Mouse (Mus musculus): Measurements from ENCODE around the gene Cpa1. TPM values are rescaled to one million over a fixed set of nuclear protein-coding genes. Genes with fewer than 3 reads are reported as not detected.

Cpa1 gene
- polyA plus RNA-seq, 1 experiment from 2014 or later, result 0.34 TPM

DNA sequence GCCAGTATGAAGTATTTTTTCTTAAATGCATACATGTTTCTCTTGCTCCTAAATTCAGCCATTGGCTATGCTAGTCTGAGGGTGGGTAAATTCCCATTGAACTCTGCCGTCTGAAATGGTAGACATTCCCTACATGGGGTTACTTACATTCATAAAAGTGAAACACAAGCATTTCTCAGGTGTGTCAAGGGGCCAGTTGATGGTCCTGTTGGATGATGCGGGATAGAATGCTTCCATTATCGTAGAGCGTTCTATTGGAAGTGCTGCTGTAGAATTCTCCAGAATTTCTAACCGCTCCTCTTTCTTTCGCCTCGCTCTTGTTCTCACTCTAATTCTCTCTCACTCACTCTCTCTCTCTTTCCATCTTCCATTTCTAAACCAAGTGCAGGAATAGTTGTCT, 28.3 kb upstream of the Cpa1 start, which contains the start of gene Cpa5:
TSS of gene Cpa5 (plus strand) at position 301 of the 400 bp plus-strand sequence.
- H3K27me3 ChIP-seq, result no peaks in the 10 kb centered on the region
- H3K9ac ChIP-seq, result no peak within 1 kb of the TSS
- H3K4me2 ChIP-seq, result no peak within 1 kb of the TSS
- H3K36me3 ChIP-seq, result no peaks in the 10 kb centered on the region
- H3K27ac ChIP-seq, result no peak within 1 kb of the TSS
- H3K4me3 ChIP-seq, result no peak within 1 kb of the TSS
- WGBS, result 90% methylated on average over 7 of the region's 7 CpGs
- no peaks in the 10 kb centered on the region for H3K9me3 ChIP-seq
- peaks cover 24% of the 10 kb centered on the region for H3K4me1 ChIP-seq
- no peak for ATAC-seq (ENCODE audit: insufficient number of reproducible peaks, insufficient read depth, low FRiP score, low TSS enrichment, low read depth)

DNA sequence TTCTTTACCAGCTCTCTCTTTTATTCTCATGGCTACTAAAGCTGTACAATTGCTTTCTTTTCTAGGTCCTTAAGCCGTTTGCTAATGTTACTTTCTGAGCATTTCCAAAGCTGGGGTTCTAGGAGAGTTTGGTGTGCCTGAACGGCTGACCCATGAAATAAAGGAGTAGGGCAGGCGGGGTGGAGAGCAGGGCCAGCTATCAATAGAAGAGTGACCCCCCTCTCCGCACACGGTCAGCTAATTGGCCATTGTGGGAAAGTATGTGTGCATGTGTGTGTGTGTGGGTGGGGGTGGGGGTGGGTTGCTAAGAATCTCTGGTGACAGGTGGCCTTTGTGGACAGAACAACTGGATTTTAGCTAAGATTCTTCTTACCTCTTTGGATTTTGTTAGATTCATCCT, 27.8 kb upstream of the Cpa1 start:
- no peaks in the 10 kb centered on the region for H3K27me3 ChIP-seq
- WGBS, result 75% methylated on average over 5 of the region's 5 CpGs
- no peak for ATAC-seq (ENCODE audit: insufficient number of reproducible peaks, insufficient read depth, low FRiP score, low TSS enrichment, low read depth)
- H3K4me1 ChIP-seq, result peaks cover 28% of the 10 kb centered on the region
- H3K9ac ChIP-seq, result no peak overlapping the region
- no peak overlapping the region for H3K4me2 ChIP-seq
- H3K36me3 ChIP-seq, result no peaks in the 10 kb centered on the region
- no peak overlapping the region for H3K27ac ChIP-seq
- H3K9me3 ChIP-seq, result no peaks in the 10 kb centered on the region
- no peak overlapping the region for H3K4me3 ChIP-seq

DNA sequence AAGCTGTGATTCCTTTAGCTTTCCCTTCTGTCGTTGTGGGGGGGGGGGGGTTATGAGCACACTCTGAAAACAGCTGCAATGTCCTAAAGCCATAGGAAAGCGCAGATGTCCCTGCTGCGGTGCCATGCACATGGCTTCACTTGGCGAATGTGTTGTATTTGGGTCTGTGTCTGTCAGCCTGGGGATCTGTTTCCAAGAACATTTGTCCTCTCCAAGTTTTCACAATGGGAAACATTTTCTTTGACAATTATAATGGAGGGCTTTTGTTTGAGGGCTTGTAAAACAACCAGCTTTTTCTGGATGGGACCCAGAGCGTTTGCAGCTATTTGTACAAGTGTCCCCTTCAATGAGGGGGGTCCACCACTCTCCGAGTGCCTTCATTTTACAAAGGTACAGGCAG, 24.8 kb upstream of the Cpa1 start:
- no peaks in the 10 kb centered on the region for H3K9me3 ChIP-seq
- H3K27me3 ChIP-seq, result no peaks in the 10 kb centered on the region
- peak overlapping the region; percentile 95 for H3K27ac ChIP-seq
- ATAC-seq (ENCODE audit: insufficient number of reproducible peaks, insufficient read depth, low FRiP score, low TSS enrichment, low read depth), result no peak
- WGBS, result 69% methylated on average over 6 of the region's 6 CpGs
- no peaks in the 10 kb centered on the region for H3K36me3 ChIP-seq
- no peak overlapping the region for H3K4me3 ChIP-seq
- H3K4me1 ChIP-seq, result peaks cover 52% of the 10 kb centered on the region
- no peak overlapping the region for H3K4me2 ChIP-seq
- H3K9ac ChIP-seq, result no peak overlapping the region

DNA sequence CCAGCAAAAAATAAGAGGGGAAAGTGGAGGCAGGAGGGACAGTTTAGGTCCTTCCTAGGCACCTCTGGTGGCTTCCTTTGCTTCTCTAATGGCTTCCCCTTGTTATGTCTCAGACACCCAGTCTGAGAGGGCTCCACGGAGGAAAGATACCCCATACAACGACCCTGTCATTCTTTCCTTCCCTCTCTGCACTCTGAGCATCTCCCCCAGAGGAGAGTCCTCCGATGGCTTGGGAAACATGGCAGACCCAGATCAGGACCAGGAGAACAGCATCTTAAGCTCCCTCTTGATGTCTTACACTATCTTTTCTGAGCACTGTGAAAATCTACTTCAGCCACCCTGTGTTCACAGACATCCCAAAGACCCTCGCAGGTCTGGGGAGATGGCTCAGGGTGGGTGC, 23.3 kb upstream of the Cpa1 start:
- peaks cover 60% of the 10 kb centered on the region for H3K4me1 ChIP-seq
- peak overlapping the region; percentile 57; the same call in 1 of the 2 replicates for H3K4me2 ChIP-seq
- no peak overlapping the region for H3K9ac ChIP-seq
- H3K9me3 ChIP-seq, result no peaks in the 10 kb centered on the region
- H3K27ac ChIP-seq, result peak overlapping the region; percentile 95
- H3K27me3 ChIP-seq, result no peaks in the 10 kb centered on the region
- no peaks in the 10 kb centered on the region for H3K36me3 ChIP-seq
- no peak for ATAC-seq (ENCODE audit: insufficient number of reproducible peaks, insufficient read depth, low FRiP score, low TSS enrichment, low read depth)
- WGBS, result 25% methylated on average over 4 of the region's 4 CpGs
- no peak overlapping the region for H3K4me3 ChIP-seq

DNA sequence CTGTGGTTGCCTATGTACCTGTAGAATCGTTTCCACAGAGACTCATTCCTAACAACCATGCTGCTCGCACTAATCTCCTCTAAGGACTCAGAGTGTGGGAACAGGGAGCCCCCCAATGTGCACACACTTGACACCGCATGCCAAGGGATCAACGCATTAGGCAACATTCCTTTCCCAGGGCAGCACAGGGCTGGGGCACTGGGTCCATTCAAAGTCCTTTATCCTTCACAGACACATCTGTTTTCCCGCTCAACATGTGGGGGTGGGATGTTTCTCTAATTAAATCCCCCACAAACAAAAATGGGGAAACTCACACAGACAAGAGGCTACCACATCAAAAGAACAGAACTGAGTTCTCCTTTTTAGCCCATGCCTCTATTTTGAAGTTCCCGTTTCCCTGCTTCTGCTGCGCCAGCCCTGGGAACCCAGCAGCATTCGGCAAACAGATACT, 22.5 kb upstream of the Cpa1 start:
- no peaks in the 10 kb centered on the region for H3K36me3 ChIP-seq
- no peak overlapping the region for H3K4me3 ChIP-seq
- no peaks in the 10 kb centered on the region for H3K27me3 ChIP-seq
- peak overlapping the region; percentile 57 for H3K4me2 ChIP-seq
- H3K9me3 ChIP-seq, result no peaks in the 10 kb centered on the region
- H3K4me1 ChIP-seq, result peaks cover 60% of the 10 kb centered on the region
- H3K27ac ChIP-seq, result peak overlapping the region; percentile 95
- 0 out of 2 replicates have a peak overlapping the region, but pooled peaks have one; percentile 46 for H3K9ac ChIP-seq
- WGBS, result 2% methylated on average over 8 of the region's 8 CpGs
- ATAC-seq (ENCODE audit: insufficient number of reproducible peaks, insufficient read depth, low FRiP score, low TSS enrichment, low read depth), result no peak

DNA sequence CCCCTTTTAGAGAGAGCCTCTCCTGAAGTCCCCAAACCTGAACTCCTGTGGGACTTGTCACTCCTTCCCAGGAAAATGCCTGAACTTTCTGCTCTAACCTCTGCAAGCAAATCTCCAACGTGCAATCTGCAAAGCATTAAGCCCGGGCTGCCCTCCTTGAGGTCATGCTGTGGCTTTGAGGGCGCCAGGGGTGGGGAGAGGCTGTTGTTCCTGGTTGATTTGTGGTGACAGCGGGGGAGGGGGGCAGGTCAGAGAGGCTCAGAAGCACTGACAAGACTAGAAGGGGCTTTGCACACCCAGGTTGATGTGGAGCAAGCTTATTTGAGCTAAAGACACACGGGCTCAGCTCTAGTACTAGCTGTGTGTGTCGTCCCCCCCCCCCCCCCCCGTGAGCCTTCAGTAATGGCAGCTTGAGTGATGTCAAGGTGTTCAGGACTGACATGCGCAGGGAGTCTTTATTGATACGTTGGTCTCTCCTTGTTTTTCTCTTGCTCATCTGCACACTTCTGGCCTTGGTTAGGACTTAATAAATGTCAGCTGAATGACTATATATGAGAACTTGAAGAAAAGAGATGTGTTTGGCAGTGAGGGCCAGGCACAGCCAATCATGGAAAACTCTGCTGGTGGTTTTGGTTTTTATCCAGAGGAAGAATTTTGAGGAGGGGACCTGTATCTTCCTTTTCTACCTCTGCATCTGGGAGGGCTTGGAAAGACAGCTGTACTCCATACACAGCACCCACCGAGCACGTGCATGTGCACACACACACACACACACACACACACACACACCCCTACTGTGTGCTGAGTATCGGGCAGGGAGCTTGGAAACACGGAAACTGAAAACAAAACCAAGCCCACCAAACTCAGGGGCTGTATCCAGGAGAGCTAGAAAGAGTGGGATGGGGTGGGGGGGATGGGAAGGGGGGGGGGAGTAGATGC, 21.7 kb upstream of the Cpa1 start:
- peak overlapping the region; percentile 95 for H3K27ac ChIP-seq
- peak; percentile 53 for ATAC-seq (ENCODE audit: insufficient number of reproducible peaks, insufficient read depth, low FRiP score, low TSS enrichment, low read depth)
- peak overlapping the region; percentile 26 for H3K4me3 ChIP-seq
- H3K4me1 ChIP-seq, result peaks cover 60% of the 10 kb centered on the region
- H3K36me3 ChIP-seq, result no peaks in the 10 kb centered on the region
- H3K9me3 ChIP-seq, result no peaks in the 10 kb centered on the region
- H3K27me3 ChIP-seq, result no peaks in the 10 kb centered on the region
- H3K9ac ChIP-seq, result peak overlapping the region; percentile 46; the same call in 1 of the 2 replicates
- WGBS, result 3% methylated on average over 13 of the region's 13 CpGs
- H3K4me2 ChIP-seq, result peak overlapping the region; percentile 57

DNA sequence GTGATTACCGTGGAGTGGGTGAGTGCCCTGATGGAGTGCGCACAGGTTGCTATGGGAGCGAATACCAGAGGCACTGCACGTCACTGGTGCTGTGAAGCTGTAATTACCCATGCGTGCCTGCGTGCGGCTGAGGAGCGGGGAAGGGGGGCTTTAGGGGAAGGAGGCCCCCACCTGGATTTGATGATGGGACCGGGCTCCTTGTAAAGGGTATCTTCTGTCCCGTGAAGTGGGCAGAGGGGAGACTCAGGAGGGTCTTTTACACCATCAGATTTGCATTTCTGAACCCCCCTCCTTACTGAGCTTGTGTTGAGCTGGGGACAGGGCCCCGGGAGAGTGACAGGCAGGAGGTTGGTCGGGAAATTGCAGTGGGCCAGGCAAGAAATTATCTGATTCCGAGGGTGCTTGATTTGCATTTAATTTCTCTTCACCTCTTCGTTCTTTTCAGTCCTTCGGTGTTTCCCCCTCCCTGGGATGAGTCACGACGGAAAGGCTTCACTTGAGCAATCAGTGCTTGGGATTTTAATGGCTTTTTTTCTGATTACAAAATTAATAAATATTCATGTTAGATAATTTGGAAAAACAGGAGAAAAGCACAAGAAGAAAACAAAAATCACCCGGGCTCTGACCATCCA, 20.9 kb upstream of the Cpa1 start:
- ATAC-seq (ENCODE audit: insufficient number of reproducible peaks, insufficient read depth, low FRiP score, low TSS enrichment, low read depth), result peak; percentile 61
- 3% methylated on average over 18 of the region's 18 CpGs for WGBS
- H3K36me3 ChIP-seq, result no peaks in the 10 kb centered on the region
- H3K27ac ChIP-seq, result peak overlapping the region; percentile 95
- peak overlapping the region; percentile 26 for H3K4me3 ChIP-seq
- peak overlapping the region; percentile 57 for H3K4me2 ChIP-seq
- no peaks in the 10 kb centered on the region for H3K9me3 ChIP-seq
- H3K9ac ChIP-seq, result peak overlapping the region; percentile 57
- no peaks in the 10 kb centered on the region for H3K27me3 ChIP-seq
- H3K4me1 ChIP-seq, result peaks cover 60% of the 10 kb centered on the region

DNA sequence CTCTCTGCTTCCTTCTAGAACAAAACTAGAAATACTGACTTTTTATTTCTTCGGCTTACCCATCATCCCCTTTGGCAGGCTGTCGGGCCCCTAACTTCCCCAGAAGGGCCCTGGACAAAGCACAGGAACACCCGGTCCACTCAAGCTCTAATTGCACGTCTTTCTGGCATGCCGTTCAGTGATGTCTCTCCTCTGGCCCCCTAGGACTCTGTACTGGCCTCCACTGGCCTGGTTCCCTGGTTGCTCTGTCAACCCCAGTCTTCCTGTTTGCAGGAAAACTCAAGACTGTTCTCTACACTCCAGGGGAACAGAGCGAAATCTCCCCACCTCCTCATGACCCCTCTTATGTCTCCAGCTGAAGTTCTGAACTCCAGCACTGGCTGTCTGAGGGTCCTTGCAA, 20.3 kb upstream of the Cpa1 start:
- no peaks in the 10 kb centered on the region for H3K27me3 ChIP-seq
- no peaks in the 10 kb centered on the region for H3K9me3 ChIP-seq
- H3K27ac ChIP-seq, result peak overlapping the region; percentile 95
- no peak overlapping the region for H3K4me3 ChIP-seq
- ATAC-seq (ENCODE audit: insufficient number of reproducible peaks, insufficient read depth, low FRiP score, low TSS enrichment, low read depth), result no peak
- H3K9ac ChIP-seq, result 0 out of 2 replicates have a peak overlapping the region, but pooled peaks have one; percentile 21
- no peak overlapping the region for H3K4me2 ChIP-seq
- H3K4me1 ChIP-seq, result peaks cover 60% of the 10 kb centered on the region
- H3K36me3 ChIP-seq, result no peaks in the 10 kb centered on the region
- 32% methylated on average over 6 of the region's 6 CpGs for WGBS

DNA sequence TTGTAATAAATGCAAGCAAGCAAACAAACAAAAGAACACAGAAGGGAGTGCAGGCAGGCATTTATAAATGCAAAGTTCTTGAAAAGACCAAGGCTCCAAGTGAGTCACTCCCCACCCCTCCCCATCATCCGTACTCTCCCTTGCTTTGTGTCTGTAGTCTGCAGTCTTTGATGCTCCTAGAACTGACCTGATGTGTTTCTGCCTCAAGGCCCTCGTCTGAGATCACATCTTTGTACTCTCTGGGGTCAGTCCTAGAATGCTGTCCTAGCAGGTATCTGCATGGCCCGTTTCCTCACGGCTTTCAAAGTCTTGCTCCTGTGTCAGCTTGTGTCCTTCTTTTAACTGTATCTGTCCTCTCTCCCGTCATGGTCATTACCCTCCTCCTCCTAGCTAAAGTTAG, 19.4 kb upstream of the Cpa1 start:
- H3K4me1 ChIP-seq, result peaks cover 53% of the 10 kb centered on the region
- H3K27ac ChIP-seq, result no peak overlapping the region; the same call in 1 of the 2 replicates
- 75% methylated on average over 5 of the region's 5 CpGs for WGBS

DNA sequence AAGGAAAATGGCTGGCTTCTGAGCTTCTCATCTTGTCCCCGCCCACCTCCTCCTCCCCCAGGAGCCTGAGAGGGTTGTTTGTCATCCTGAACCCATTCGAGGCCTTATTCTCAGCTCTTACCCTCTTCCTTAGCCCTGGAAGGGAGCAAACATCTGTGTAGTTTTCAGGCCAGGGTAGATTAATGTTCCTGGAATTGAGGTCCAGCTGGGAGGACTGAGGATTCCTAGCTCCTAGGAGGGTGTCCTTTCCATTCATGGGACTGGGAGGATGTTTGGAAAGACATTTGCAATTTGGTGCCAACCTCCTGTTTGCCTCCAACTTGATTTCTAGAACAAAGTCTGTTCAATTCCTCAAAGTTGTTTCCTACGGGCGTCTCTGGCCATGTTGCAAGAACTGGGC, 18.4 kb upstream of the Cpa1 start:
- ATAC-seq (ENCODE audit: insufficient number of reproducible peaks, insufficient read depth, low FRiP score, low TSS enrichment, low read depth), result no peak
- H3K9ac ChIP-seq, result no peak overlapping the region
- WGBS, result 83% methylated on average over 4 of the region's 4 CpGs
- no peaks in the 10 kb centered on the region for H3K9me3 ChIP-seq
- peaks cover 44% of the 10 kb centered on the region for H3K4me1 ChIP-seq
- 0 out of 2 replicates have a peak overlapping the region, but pooled peaks have one; percentile 51 for H3K27ac ChIP-seq
- no peaks in the 10 kb centered on the region for H3K27me3 ChIP-seq
- H3K4me2 ChIP-seq, result no peak overlapping the region
- H3K4me3 ChIP-seq, result no peak overlapping the region
- no peaks in the 10 kb centered on the region for H3K36me3 ChIP-seq

More for the DNA sequence above, 19.4 kb upstream of the Cpa1 start:
- H3K36me3 ChIP-seq, result no peaks in the 10 kb centered on the region
- H3K4me2 ChIP-seq, result no peak overlapping the region
- H3K9me3 ChIP-seq, result no peaks in the 10 kb centered on the region
- ATAC-seq (ENCODE audit: insufficient number of reproducible peaks, insufficient read depth, low FRiP score, low TSS enrichment, low read depth), result no peak
- H3K27me3 ChIP-seq, result no peaks in the 10 kb centered on the region
- no peak overlapping the region for H3K4me3 ChIP-seq
- no peak overlapping the region for H3K9ac ChIP-seq

DNA sequence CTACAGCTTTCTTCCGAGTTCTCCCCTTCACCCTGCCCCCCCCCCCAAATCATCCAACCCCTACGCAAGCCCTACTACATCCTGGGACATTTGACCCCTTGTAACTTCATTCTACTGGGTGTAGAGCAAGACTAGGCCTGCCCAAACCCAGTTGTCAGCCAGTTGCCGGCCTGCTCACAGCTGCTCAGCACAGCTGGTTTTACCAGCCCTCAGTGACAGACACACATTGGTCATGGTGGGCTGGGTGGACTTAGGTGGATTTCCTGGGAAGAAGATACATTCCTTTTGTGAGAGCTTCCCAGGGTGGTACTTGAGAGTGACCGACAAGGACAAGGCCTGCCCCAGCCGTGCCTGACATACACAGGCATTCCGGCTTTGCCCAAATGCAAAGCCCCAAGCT, 18.0 kb upstream of the Cpa1 start:
- no peak overlapping the region for H3K9ac ChIP-seq
- WGBS, result 80% methylated on average over 6 of the region's 6 CpGs
- peaks cover 40% of the 10 kb centered on the region for H3K4me1 ChIP-seq
- no peak for ATAC-seq (ENCODE audit: insufficient number of reproducible peaks, insufficient read depth, low FRiP score, low TSS enrichment, low read depth)
- no peaks in the 10 kb centered on the region for H3K27me3 ChIP-seq
- no peak overlapping the region for H3K27ac ChIP-seq
- no peaks in the 10 kb centered on the region for H3K9me3 ChIP-seq
- no peak overlapping the region for H3K4me2 ChIP-seq
- H3K36me3 ChIP-seq, result no peaks in the 10 kb centered on the region
- no peak overlapping the region for H3K4me3 ChIP-seq

All from embryonic facial prominence, embryonic 13.5 days (tissue).